Mouse (Mus musculus): ENCODE data around the gene Dtnb.

The Dtnb gene

GRCm38 (mm10) chr12:3572581-3573397, 608 bp downstream of the Dtnb start:
- DNase-seq (ENCODE audit: low read depth, low spot score), result peak; percentile 77

DNA sequence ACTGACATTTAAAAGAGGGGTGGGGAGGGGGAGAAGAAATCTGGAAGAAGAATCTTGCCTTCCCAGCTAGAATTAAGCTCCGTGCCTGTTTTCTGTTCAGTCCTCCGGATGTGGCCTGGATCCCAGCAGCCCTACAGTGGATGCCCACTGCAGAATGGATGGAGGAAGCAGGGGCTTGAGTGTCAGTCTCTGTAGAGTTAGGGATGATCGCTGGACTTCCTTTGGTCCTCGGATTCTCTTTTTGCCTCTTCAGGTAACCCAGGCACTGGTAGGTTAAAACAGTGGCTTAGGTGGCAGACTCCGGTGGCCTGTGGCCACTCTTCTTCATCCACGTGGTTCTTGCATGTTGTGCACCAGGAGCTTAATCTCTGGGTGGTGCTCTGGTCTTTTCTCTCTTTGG, 1.2 kb downstream of the Dtnb start:
- DNase-seq (ENCODE audit: low read depth, low spot score), result no peak

- DNase-seq (ENCODE audit: low read depth, low spot score), result peak; percentile 28
Observed at GRCm38 (mm10) chr12:3574670-3575069, 2.5 kb downstream of the Dtnb start.

DNA sequence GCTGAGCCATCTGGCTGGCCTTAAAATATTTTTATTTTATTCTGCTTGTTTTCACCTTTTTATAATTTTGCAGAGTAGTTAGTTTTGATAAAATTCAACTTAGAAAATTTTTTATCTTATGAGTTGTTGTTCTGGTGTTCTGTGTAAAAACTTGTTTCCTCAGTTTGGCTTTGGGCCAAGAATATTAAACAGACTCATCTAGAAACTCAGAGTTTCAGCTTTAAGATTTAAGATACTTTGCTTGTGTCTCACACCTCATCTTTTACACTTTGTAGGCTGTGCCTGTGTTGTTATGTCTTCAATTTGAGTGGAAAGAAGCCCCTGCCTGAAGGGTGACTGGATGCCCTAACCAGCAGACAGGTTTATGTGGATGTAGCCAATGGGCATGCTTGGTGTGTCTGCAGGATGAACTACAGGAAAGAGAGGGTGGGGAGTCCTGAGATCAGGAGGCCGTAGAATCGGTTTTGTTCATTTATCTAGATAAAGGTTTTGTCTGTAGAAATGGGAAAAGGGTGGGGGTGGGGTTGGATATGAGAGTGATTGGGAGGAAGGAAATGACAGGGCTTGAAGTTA, 7.9 kb downstream of the Dtnb start:
- DNase-seq (ENCODE audit: low read depth, low spot score), result no peak

- no peak for DNase-seq (ENCODE audit: low read depth, low spot score)
Observed at GRCm38 (mm10) chr12:3582604-3583003, 10.4 kb downstream of the Dtnb start.

- no peak for DNase-seq (ENCODE audit: low read depth, low spot score)
Observed at GRCm38 (mm10) chr12:3585525-3585924, 13.3 kb downstream of the Dtnb start.

- no peak for DNase-seq (ENCODE audit: low read depth, low spot score)
Observed at GRCm38 (mm10) chr12:3587010-3587409, 14.8 kb downstream of the Dtnb start.

GRCm38 (mm10) chr12:3590039-3590438, 17.9 kb downstream of the Dtnb start:
- peak; percentile 56 for DNase-seq (ENCODE audit: low read depth, low spot score)

DNA sequence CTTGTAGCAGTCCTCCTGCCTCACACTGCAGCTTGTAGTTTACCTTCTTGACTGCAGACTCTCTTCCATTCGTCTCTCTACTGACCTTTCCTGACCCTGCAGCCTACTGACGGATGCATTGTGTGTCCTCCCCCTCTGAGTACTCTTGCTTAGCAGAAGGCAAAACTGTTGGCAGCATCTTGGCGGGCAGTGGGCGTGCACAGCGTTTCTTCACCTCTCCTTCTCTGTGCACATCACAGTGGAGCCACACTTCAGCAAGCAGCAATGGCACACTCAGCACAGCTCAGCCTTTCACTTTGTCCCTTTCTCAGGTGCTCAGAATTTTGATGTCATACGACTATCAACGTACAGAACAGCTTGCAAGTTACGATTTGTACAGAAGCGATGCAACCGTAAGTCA, 19.4 kb downstream of the Dtnb start:
- DNase-seq (ENCODE audit: low read depth, low spot score), result no peak

DNA sequence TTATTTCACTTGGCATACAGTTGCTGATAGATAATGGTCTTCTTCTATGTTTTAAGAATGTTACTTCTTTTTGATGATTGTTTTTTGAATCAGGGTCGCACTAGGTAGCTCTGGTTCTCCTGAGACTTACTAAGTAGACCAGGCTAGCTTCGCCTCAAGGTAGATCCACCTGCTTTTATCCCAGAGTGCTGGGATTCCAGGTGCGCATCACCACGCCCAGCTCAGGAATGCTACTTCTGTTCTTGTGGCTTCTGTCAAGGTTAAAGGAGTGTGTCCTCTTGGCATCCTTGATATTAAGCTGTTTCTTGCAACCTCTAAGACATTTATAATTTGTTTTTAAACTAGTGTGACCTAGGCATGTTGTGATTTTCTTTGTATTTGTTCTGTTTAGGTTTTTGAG, 30.6 kb downstream of the Dtnb start:
- peak; percentile 81 for DNase-seq (ENCODE audit: low read depth, low spot score)

- DNase-seq (ENCODE audit: low read depth, low spot score), result peak; percentile 86
Observed at GRCm38 (mm10) chr12:3606202-3606601, 34.0 kb downstream of the Dtnb start.

- DNase-seq (ENCODE audit: low read depth, low spot score), result peak; percentile 62
Observed at GRCm38 (mm10) chr12:3609747-3610146, 37.6 kb downstream of the Dtnb start.

- DNase-seq (ENCODE audit: low read depth, low spot score), result no peak
Observed at GRCm38 (mm10) chr12:3611871-3612270, 39.7 kb downstream of the Dtnb start.

DNA sequence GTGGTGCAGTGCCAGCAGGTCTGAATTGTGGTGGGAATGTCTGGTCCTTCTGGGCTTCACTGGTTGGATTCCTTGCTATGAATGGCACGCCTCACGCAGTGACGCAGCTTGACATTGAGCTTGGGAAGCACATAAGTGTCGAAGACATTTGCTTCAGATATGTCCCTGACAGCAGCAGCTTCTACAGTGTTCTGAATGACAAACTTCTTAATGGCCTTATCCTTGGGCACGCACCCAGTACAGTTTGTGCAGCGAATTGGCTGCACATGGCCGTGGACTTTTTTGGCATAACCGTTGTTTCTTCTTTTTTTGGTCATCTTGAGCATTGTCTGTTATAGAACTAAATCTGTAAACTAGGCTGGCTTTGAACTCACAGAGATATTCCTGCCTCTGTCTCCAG, 42.9 kb downstream of the Dtnb start:
- DNase-seq (ENCODE audit: low read depth, low spot score), result no peak

DNA sequence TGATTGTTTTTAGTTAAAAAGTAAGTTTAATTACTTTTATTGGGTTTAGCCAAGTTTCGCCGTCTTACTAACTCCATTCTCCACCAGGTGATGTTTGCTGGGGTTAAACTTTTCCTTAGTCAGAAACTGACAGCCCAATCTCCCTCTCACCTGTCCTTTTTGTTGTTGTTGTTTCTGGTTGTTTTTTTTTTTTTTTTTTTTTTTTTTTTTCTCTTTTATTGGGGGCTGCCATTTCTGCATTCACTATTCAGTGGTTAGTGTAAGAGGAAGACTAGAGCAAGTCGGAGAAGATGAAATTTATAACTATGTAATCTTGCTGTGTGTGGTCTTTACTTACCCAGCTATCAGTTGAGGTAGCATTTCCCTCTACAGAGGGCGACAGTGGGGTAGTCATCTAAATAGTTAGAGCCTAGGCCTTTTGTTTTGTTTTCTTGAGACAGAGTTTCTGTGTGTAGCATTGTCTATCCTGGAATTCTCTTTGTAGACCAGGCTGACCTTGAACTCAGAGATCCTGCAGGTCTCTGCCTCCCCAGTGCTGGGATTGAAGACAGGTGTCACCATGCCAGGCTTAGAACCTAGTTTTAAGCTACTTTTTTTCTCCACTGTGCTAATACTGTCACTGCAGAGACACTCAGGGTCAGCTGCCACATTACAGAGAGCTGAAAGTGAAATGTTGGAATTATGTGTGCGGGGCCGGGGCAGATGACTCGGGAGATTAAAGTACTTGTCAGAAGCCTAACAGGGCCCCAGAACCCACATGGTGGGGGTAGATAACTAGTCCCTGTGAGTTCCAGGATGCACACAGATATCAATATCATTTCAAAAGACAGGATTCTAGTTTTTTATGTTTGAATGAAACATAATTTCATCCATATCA, 46.2 kb downstream of the Dtnb start:
- DNase-seq (ENCODE audit: low read depth, low spot score), result peak; percentile 23

GRCm38 (mm10) chr12:3619021-3619367, 46.8 kb downstream of the Dtnb start:
- no peak for DNase-seq (ENCODE audit: low read depth, low spot score)

DNA sequence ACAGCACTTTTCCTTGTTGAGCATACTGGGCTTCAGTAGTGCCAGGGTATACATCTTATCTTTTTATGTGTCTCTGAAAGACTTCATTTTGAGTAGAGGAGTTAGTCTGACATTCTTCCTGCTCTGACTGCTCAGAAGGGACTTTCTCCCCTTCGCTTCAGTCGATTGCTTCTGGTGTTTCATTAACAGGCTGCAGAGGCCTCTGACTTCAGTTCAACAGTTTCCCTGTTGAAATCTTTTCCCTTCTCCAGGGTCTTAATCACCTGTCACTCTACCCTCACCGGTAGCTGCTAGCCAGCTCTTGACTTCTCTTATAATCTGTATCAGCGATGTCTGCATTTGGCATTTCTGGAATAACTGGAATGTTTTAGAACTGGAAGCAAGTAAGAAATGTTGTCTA, 54.7 kb downstream of the Dtnb start:
- DNase-seq (ENCODE audit: low read depth, low spot score), result no peak

GRCm38 (mm10) chr12:3641931-3642330, 69.8 kb downstream of the Dtnb start:
- peak; percentile 49 for DNase-seq (ENCODE audit: low read depth, low spot score)

GRCm38 (mm10) chr12:3656799-3657198, 84.6 kb downstream of the Dtnb start:
- no peak for DNase-seq (ENCODE audit: low read depth, low spot score)

GRCm38 (mm10) chr12:3657234-3657633, 85.1 kb downstream of the Dtnb start:
- DNase-seq (ENCODE audit: low read depth, low spot score), result no peak

DNA sequence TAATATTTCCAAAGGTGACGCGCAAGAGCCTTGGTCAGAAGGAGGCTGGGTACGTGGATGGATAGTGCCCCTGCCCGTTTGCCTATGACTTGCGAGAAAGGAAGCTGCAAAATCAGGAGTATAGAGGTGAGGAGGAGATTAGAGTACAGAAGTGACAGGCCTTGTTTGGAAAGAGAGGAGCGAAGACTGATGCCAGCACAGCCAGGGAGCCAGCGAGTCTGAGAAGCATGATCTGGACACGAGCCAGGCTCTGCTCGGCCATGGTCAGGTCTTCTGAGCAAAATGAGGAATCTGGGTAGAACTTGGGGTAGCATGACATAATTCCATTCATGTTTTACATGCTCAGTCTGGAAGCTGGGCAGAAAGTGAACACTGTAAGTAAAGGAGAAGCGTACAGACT, 85.6 kb downstream of the Dtnb start:
- DNase-seq (ENCODE audit: low read depth, low spot score), result no peak

GRCm38 (mm10) chr12:3659554-3660311, 87.6 kb downstream of the Dtnb start:
- DNase-seq (ENCODE audit: low read depth, low spot score), result no peak
